Mouse (Mus musculus) cerebellum, adult 2 months (tissue): ENCODE data around the gene Maged1. TPM values are rescaled to one million over a fixed set of nuclear protein-coding genes. Genes with fewer than 3 reads are reported as not detected.
"Not testable (repeated sequence)": the region's sequence is repeated elsewhere in the genome, so short reads cannot be mapped to it uniquely, and the experiment has no call there.

Experiments used
- DNase-seq, 2 experiments: peaks; one replicate each; pipeline ENCODE4 v3.0.0; 2021
- H3K27ac ChIP-seq: fragments of 200-500 bp; 2 replicates; pipeline ENCODE4 v1.5.1; 2012; ENCODE audit warnings: low read length, control low read depth, inconsistent platforms; ENCODE audit not compliant: insufficient read depth
- H3K27me3 ChIP-seq: fragments of 200-500 bp; 2 replicates; pipeline ENCODE4 v1.6.1; 2012; ENCODE audit warnings: inconsistent platforms, mild to moderate bottlenecking, low read length, moderate library complexity; ENCODE audit not compliant: control insufficient read depth, insufficient read depth
- H3K4me1 ChIP-seq: fragments of 200-500 bp; 2 replicates; pipeline ENCODE4 v1.6.1; 2011; ENCODE audit warnings: low read length; ENCODE audit not compliant: control insufficient read depth, insufficient read depth
- H3K4me3 ChIP-seq: fragments of 200-500 bp; replicated peaks from 2 replicates; pipeline ENCODE3; 2011; ENCODE audit warnings: mild to moderate bottlenecking, low read depth, low read length, control low read depth; ENCODE audit not compliant: insufficient read depth
- CTCF ChIP-seq: fragments of 200-500 bp; IDR thresholded peaks from 2 replicates; pipeline ENCODE4 v1.5.1; 2011; ENCODE audit warnings: low read depth, mild to moderate bottlenecking, control low read depth, low read length, moderate library complexity, borderline replicate concordance; ENCODE audit not compliant: insufficient read depth
- POLR2A ChIP-seq: fragments of 200-500 bp; IDR thresholded peaks from 2 replicates; pipeline ENCODE4 v1.6.1; 2011; ENCODE audit warnings: low read length, control low read depth, borderline replicate concordance; ENCODE audit not compliant: insufficient read depth
- WGBS: fragments of 180-500 bp; shearing (Covaris S2); methylation state at CpG from one replicate; pipeline ENCODE4 v1.1.7; 2018; 5-methylcytosine and 5-hydroxymethylcytosine counted together
- polyA plus RNA-seq: library from polyadenylated mRNA; depleted of rRNA; stranded (reverse); fragments of >200 nt; gene quantifications from 2 replicates; pipeline ENCODE4 v1.2.3, GENCODE M21; 2012; rRNA removed

Maged1 gene
- polyA plus RNA-seq, 1 experiment: 430 TPM

- Histone ChIP-seq H3K4me1 (no peaks in the 10 kb centered on the region), H3K4me3 (peak overlapping the region; percentile 97), H3K27ac (peak overlapping the region; percentile 94), H3K27me3 (no peaks in the 10 kb centered on the region)
- TF ChIP-seq POLR2A (no peak), CTCF (no peak)
- DNase-seq: peak; percentile 60 to 62
- 5% methylated on average over 36 of the region's 37 CpGs for WGBS
Observed at GRCm38 (mm10) chrX:94540341-94541201, 1.4 kb downstream of the Maged1 start.

GRCm38 (mm10) chrX:94534346-94534745 lies 7.6 kb downstream of the Maged1 start:
- H3K27me3 ChIP-seq: no peaks in the 10 kb centered on the region
- TF ChIP-seq CTCF (no peak), POLR2A (no peak)
- no peak for DNase-seq
- WGBS: 55% methylated on average over 2 of the region's 2 CpGs
- no peaks in the 10 kb centered on the region for H3K4me1 ChIP-seq
- H3K4me3 ChIP-seq: no peak overlapping the region
- H3K27ac ChIP-seq: no peak overlapping the region

DNA sequence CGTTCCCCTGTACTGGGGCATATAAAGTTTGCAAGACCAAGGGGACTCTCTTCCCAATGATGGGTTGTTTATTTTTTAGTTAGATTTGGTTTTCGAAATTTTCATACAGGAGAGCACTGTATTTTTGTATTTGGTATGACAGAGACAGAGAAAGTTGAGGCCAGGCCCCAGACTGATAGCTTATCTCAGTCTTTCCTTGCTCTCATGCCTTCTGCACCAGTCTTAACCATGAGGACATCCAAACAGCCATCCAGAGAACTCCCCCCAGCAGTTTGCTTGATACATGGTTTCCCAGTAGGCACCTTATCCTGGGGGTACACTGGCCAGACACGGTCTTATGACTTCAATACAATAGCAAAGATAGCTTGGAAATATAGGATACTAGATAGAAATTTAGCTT lies 11.6 kb downstream of the Maged1 start:
- H3K27me3 ChIP-seq: no peaks in the 10 kb centered on the region
- WGBS: 82% methylated on average over 3 of the region's 3 CpGs
- H3K4me1 ChIP-seq: no peaks in the 10 kb centered on the region
- no peak for DNase-seq
- TF ChIP-seq POLR2A (no peak), CTCF (no peak)
- H3K27ac ChIP-seq: no peak overlapping the region
- H3K4me3 ChIP-seq: no peak overlapping the region

DNA sequence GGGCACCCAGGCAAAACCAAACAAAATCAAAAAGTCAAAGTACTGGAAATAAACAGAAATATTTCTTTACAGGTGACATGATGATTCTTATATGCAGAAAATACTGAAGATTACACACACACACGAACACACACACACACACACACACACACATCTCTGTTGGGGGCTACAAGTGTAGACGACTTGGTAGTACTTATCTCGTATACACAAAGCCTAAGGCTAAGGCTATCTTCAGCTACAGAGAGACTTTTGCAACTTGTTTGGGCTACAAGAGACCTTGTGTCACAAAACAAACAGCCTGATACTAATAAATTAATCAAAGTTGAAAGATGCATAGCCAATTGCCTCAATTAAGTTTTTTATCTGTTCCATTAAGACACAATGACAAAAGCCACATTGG lies 19.8 kb downstream of the Maged1 start:
- Histone ChIP-seq H3K27me3 (no peaks in the 10 kb centered on the region), H3K4me3 (no peak overlapping the region), H3K27ac (no peak overlapping the region), H3K4me1 (no peaks in the 10 kb centered on the region)
- DNase-seq: no peak
- TF ChIP-seq POLR2A (no peak), CTCF (no peak)
- WGBS: 72% methylated on average over 3 of the region's 3 CpGs

GRCm38 (mm10) chrX:94508442-94508819 lies 33.5 kb downstream of the Maged1 start:
- Histone ChIP-seq H3K27me3 (no peaks in the 10 kb centered on the region), H3K4me3 (no peak overlapping the region), H3K27ac (no peak overlapping the region), H3K4me1 (no peaks in the 10 kb centered on the region)
- DNase-seq: no peak
- no peak for TF ChIP-seq CTCF
- TF ChIP-seq POLR2A: no peak
- WGBS: 39% methylated on average over 3 of the region's 3 CpGs

- H3K27ac ChIP-seq, H3K4me3 ChIP-seq, H3K4me1 ChIP-seq, DNase-seq, H3K27me3 ChIP-seq: not testable (repeated sequence)
- WGBS: 6% methylated on average over 7 of the region's 14 CpGs
Observed at GRCm38 (mm10) chrX:94507698-94508441, 34.1 kb downstream of the Maged1 start.

GRCm38 (mm10) chrX:94486001-94486792 lies 55.7 kb downstream of the Maged1 start:
- DNase-seq: no peak
- no peaks in the 10 kb centered on the region for H3K4me1 ChIP-seq
- H3K4me3 ChIP-seq: no peak overlapping the region
- TF ChIP-seq CTCF: no peak
- TF ChIP-seq POLR2A: no peak
- 89% methylated on average over 2 of the region's 2 CpGs for WGBS
- H3K27ac ChIP-seq: no peak overlapping the region
- no peaks in the 10 kb centered on the region for H3K27me3 ChIP-seq

Other genes starting within 250 kb of the Maged1 start
- 0.05 and 0.10 TPM in 2 replicates for gene Fam90a1b, start 175.4 kb downstream of the Maged1 start, polyA plus RNA-seq
- 54.8 and 57.8 TPM in 2 replicates for gene Apoo, start 175.0 kb downstream of the Maged1 start, polyA plus RNA-seq
- gene Gspt2, start 93.9 kb upstream of the Maged1 start, polyA plus RNA-seq: 27.1 and 27.3 TPM in 2 replicates
- 8.0 and 8.2 TPM in 2 replicates for gene Zxdb, start 182.4 kb upstream of the Maged1 start, polyA plus RNA-seq